Mouse (Mus musculus) adrenal gland, adult (tissue): ENCODE data around the gene Fosl1.
"Not testable (repeated sequence)": the region's sequence is repeated elsewhere in the genome, so short reads cannot be mapped to it uniquely, and the experiment has no call there.

Source experiments
- DNase-seq, 2 experiments: peaks; one replicate each; pipeline ENCODE4 v3.0.0; 2022 to 2023; ENCODE audit warnings: low spot score in 1 of 2; ENCODE audit not compliant: inconsistent age in 2 of 2

The Fosl1 gene

DNA sequence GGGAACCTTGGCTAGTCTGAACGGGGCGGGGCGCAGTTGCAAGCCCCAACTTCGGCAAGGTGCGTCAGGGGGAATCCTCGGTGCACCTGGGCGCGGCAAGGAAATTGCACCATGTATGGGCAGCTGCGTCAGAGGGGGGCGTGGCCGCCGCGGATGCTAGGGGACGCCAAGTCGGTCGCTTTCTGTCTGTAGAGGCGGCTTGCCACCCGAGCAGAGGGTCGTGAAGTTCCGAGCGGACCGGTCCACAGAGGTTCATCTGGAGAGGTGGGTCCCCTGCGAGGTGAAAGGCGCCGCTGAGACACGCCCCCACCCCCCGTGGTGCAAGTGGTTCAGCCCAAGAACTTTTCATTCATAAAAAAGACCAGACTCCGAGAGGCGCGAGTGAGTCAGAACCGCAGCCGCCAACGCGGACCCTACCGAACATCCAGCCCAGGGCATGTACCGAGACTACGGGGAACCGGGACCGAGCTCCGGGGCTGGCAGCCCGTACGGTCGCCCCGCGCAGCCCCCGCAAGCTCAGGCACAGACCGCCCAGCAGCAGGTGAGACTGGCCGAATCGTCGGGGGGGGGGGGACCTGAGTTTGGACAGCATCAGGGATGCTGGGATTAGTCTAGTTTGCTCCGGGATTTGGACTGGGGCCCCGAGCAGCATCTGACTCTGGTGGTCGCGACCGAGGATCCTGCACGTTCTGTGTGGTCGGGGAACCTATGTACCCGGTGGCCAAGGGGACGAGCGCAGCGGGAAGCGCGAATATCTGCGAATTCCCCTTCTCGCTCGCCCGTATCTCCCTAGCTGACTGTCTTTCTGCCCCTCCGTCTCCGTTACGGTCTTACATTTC lies at the start of gene Fosl1:
Gene Fosl1 (plus strand): TSS at position 33 of the 839 bp plus-strand sequence.
- DNase-seq, result peak; percentile 78 to 91

DNA sequence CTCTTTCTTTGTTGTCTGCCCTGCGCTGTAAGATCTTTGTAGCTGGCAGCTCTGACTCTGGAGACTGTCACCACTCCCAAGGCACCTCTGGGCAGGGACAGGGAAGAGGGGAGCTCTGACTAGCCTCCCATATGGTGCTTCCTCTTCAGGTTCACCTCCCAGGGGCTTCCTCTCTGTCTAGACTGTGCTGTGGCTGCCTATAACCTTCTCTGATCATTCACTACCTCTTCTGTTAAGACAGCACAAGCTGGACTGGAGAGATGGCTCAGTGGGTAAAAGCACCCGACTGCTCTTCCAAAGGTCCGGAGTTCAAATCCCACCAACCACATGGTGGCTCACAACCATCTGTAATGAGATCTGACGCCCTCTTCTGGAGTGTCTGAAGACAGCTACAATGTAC lies 46.3 kb upstream of the Fosl1 start:
- not testable (repeated sequence) for DNase-seq

GRCm38 (mm10) chr19:5402293-5402692 lies 45.1 kb upstream of the Fosl1 start, which contains the start of gene Tsga10ip:
Gene Tsga10ip (minus strand): TSS chr19:5402526.
- DNase-seq, result no peak

- no peak for DNase-seq
Measured at GRCm38 (mm10) chr19:5405924-5406323, 41.4 kb upstream of the Fosl1 start.

DNA sequence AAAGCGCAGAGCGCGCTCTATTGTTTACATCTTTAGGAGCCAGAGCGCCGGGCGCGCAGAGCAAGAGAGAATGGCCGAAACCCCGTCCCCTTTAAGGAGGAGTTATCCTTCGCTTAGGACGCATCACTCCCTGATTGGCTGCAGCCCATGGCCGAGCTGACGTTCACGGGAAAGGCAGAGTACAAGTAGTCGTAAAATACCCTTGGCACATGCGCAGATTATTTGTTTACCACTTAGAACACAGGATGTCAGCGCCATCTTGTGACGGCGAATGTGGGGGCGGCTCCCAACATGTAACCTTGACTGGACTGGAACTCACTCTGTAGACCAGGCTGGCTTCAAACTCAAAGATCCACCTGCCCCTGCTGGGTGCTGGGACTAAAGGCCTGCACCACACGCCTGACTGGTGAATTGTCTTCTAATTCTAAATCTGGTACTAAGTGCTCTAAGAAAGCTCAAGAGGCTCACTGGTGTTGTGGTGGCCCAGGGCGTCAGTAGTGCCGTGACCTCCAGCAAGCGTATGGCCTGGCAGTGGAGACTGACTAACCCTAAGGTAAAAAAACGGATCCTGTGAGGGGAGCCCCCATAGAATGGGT lies 40.7 kb upstream of the Fosl1 start:
- peak; percentile 70 to 86 for DNase-seq

DNA sequence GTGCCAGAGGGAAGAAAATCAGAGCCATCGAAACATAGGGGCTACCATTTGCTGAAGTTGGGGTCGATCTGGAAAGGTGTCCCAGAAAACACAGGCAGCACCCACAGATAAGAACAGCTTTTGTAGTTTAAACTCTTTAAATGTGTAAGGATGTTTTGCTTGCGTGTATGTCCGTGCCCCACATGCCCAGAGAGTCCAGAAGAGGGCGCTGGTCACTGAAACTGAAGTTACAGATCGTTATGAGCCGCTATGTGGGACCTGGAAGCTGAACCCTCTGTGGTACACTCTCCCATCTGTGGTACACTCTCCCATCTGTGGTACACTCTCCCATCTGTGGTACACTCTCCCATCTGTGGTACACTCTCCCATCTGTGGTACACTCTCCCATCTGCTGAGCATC lies 40.2 kb upstream of the Fosl1 start:
- DNase-seq, result peak; percentile 70 to 88

DNA sequence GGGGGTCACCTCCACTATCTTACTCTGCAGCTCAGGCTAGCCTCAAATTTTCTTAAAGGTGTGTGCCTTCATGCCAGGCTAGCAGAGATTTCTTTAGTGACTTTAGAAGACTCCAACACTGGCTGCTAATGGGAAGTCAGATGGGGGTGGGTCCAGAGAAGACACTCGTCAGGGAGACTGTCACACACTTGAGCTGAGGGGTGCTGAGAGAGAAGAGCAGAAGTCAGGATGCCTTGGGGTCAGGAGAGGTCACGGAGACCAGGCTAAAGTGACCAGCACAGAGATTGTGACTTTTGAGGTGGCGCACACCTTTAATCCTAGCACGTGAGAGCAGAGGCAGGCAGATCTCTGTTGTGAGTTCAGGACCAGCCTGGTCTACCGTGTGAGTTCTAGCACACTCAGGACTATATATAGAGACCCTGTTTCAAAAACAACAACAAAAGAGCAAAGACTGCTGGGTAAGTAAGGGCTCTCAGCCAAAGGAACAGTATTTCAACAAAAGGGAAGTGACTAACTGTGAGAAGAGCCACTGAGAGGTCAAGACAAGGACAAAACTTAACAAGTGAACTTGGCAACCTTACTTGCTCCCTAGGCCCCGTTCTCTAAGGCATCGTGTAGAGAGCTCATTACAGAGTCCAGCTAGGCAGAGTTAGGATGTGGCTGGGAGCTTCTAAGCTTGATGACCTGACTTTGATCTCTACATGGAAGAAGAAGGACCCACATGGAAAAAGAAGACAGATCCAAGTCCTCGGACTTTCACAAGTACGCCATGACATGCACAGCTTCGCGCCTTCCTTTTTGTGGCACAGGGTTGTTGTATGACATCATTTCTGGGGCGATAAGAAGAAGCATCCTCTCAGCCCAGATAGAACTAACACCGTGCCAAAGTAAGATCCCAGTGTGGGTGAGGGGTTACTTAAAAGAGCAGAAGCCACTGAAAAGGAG lies 39.0 kb upstream of the Fosl1 start:
- peak; percentile 35 to 83 for DNase-seq

DNA sequence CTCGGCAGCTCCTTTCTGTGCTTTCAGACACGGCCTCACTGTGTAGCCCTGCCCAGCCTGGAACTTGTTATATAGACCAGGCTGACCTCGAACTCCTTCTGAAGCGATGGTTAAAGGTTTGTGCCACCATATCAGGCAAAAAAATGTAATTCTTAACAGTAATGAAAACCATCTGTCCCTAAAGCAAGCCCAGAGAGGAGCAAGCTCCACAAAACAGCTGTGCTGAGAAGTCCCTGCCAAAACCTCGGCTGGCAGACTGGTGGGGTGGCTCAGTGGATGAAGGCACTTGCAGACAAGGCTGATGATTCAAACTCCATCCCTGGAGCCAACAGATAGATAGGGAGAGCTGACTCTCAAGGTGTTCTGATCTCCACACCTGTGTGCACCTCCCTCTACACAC lies 38.3 kb upstream of the Fosl1 start:
- DNase-seq, result no peak

DNA sequence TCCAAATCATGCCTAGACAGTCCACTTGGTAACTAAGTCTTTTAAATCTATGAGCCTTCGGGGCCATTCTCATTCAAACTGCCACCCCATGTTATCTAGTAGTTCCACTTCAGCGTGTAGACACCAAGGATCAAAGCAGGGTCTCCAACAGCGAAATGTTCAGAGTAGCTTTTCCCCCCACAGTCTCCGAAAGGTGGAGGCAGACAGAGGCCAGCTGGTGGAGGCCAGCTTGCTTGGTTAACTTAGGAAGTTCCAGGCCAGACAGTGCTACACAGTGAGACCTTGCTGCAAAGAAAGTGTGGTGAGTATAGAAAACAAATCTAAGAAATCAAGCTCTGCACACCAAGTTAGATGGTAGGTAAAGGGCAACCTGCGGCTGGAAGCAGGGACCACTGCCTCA lies 36.7 kb upstream of the Fosl1 start:
- DNase-seq, result no peak

DNA sequence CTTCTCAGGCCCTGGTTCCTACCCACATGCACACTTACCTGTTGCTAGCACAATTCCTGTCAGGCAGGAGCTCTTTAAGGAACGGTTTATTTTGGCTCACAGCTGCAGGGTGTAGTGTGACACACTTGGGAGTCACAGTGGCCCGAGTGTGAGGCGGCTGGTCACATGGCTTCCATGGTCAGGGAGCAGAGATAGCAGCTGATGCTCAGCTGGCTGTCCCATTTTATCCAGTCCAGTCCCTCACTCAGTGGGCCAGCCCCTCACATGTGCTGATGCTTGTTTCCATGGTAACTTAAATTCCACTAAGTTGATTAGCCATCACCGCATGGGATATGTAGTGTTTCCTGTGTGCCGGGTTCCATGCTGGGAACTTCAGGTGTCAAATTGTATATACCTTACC lies 35.4 kb upstream of the Fosl1 start:
- no peak for DNase-seq

- DNase-seq, result no peak
Measured at GRCm38 (mm10) chr19:5413840-5414239, 33.5 kb upstream of the Fosl1 start.

- peak; percentile 82 for DNase-seq
Measured at GRCm38 (mm10) chr19:5414534-5414957, 32.8 kb upstream of the Fosl1 start.

GRCm38 (mm10) chr19:5418750-5419466 lies 28.4 kb upstream of the Fosl1 start:
- DNase-seq, result peak in 1 of 2 experiments; percentile 50

DNA sequence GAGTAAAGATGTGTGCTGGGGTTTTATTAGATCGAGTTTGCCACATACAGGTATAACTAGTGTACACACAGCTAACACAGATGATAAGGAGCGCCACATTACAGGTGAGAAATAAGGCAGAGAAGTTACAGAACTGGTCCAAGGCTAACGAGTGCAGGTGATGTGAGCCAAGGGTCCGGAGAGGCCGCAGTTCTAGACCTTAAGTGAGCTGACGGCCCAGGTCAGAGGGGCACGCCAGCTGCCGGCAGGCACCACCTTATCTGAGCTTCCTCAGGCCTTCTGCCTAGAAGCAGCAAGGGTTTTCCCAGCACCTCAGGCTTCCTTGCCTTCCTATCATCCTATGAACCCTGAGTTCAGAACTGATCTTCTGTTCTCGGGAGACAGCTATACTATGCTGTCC lies 27.7 kb upstream of the Fosl1 start:
- no peak for DNase-seq

DNA sequence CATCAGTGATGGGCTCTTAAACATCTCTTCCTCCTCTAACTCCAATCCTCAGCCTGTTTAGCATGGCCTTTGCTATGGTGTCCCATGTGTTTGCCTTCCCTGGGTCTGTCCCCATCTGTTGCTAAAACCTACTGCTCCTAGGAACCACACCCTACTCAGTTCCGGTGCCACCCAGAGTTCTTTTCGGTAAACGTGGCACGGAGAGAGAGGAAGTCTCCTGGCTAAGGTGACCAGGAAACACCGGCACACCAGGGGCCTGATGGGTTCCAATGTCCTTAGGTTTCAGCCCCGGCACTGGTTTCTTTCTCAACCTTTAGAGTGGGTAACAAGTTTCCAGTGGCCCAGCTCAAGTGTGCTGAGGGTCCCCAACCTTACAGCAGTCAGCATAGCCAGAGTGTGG lies 26.8 kb upstream of the Fosl1 start:
- no peak for DNase-seq

DNA sequence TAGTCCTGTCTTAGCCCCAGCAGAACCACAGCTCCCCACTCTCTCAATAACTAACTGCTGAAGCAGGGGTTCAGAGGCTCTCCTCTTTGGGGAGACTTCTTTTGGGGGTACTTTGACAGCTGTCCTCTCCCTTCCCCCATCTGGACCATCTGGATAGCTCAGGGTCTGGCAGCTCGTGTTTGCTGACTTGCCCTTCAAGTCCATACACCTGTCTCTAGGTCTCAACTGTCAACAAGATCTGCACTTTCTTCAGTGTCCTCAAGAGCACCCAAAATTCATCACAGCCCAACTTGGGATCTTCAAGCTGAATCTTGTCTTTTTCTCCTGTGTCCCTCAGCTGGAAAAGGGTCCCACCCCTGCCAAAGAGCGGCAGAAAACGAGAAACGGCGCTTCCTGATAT lies 25.6 kb upstream of the Fosl1 start:
- DNase-seq, result no peak

GRCm38 (mm10) chr19:5422267-5422666 lies 25.1 kb upstream of the Fosl1 start:
- peak in 1 of 2 experiments; percentile 59 for DNase-seq

- DNase-seq, result peak; percentile 33 to 57
Measured at GRCm38 (mm10) chr19:5422895-5423443, 24.4 kb upstream of the Fosl1 start.

GRCm38 (mm10) chr19:5423561-5423960 lies 23.8 kb upstream of the Fosl1 start:
- peak; percentile 51 to 69 for DNase-seq

DNA sequence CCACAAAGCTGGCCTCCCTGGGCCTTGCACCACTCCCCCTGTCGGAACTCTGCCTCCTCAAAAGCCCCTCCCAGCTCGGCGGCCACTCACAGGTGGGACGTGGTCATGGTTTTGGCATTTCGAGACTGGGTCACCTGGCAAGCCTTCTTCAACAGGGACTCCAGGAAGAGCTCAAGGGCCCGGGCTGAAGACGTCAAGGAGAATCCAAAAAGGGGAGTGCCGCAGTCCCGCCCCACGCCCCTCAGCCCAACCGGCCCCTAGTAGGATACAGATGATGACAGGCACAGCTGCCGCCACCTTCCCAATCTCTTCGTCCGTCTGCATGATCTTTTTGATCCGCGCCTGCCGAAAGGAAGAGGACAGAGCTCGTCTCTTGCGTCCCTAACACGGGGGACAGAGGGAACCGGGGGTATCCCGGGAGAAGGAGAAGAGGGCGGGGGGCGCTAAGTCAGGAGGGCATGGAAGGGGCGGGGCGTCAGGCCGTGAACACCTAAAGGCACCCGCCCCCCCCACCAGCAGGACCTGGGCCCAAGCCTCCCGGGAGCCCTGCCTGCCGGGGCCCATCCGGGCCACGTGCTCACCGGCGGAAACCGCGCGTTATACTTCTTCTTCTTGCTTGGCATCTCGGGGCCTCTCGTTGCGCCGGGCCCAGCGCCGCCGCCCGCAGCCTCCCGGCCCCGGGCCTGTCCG lies 23.1 kb upstream of the Fosl1 start:
- DNase-seq, result peak; percentile 87 to 95
